Comparison of ENCODE assay signal across 8 mouse cellular contexts in the genomic region with DNA sequence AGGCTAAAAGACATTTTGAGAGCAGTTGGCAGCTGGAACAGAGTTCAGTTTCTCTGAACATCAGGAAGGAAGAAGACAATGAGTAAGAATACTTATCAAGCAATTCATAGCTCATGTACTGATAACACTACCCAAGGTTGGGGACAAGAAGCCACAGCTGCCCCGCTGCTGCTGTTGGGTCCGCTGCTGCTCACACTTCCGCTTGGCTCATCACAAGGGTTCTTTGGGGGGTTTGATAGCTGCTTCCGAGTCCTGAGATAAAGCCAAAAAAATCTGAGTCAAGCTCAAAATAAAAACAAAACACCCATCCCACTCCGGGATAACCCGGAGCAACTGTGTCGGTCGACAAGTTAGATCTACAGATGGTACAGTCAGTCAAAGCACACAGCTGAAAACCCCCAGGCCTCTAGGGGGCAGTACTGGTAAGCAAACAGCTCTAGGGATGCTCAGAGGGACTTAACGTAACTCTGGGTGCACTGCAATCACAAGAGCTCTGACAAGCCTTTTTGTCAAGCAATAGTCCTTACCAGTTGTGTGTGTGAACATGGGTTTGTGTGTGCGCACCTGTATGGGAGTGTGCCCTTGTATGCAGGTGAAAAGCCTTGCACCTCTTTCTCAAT.
DNase-seq lines count a peak whose midpoint lies in the region; ATAC-seq and TF ChIP-seq lines count a peak whose summit lies in the region.

No protein-coding gene starts in this region.

- no peaks in the 10 kb centered on the region for H3K36me3 ChIP-seq in E14TG2a.4 (ENCODE audit: insufficient read depth, low read length)
- H3K36me3 ChIP-seq in liver, postnatal 0 days (replicated peaks; ENCODE audit: insufficient read depth, low read length): no peaks in the 10 kb centered on the region

- H3K4me1 ChIP-seq in E14TG2a.4 (replicated peaks; ENCODE audit: low read depth, low read length): peaks cover 12% of the 10 kb centered on the region
- no peaks in the 10 kb centered on the region for H3K4me1 ChIP-seq in liver, postnatal 0 days (ENCODE audit: insufficient read depth)

- H3K4me3 ChIP-seq in E14TG2a.4 (replicated peaks; ENCODE audit: low read length): no peak overlapping the region
- no peak overlapping the region for H3K4me3 ChIP-seq in liver, postnatal 0 days (ENCODE audit: low read depth, low read length)

- H3K27me3 ChIP-seq in E14TG2a.4 (ENCODE audit: insufficient read depth, low read length): no peaks in the 10 kb centered on the region; the same call in 1 of the 2 replicates
- H3K27me3 ChIP-seq in liver, postnatal 0 days (ENCODE audit: insufficient read depth, low read length): no peaks in the 10 kb centered on the region

- no peak overlapping the region for H3K4me2 ChIP-seq in liver, postnatal 0 days (ENCODE audit: low read depth, low read length)

- 75% methylated on average over 10 of the region's 10 CpGs for WGBS in liver, postnatal 0 days (ENCODE audit: insufficient replicate concordance)

- no peak overlapping the region for H3K9ac ChIP-seq in liver, postnatal 0 days (replicated peaks)

- no peaks in the 10 kb centered on the region for H3K9me3 ChIP-seq in E14TG2a.4 (ENCODE audit: low read length)
- no peaks in the 10 kb centered on the region for H3K9me3 ChIP-seq in liver, postnatal 0 days (ENCODE audit: low read length)

- no peak for ATAC-seq in liver, postnatal 0 days

- no peak overlapping the region for H3K27ac ChIP-seq in liver, postnatal 0 days (ENCODE audit: low read depth)

- peak; percentile 33 for TF ChIP-seq CTCF in E14TG2a.4 (conservative IDR thresholded peaks at IDR 0.05; ENCODE audit: low read length)
- TF ChIP-seq CTCF in liver, postnatal 0 days (IDR thresholded peaks at IDR 0.05; ENCODE audit: low read depth): peak; percentile 52

- no peak for TF ChIP-seq EP300 in liver, postnatal 0 days (IDR thresholded peaks at IDR 0.05; ENCODE audit: low read depth)

- DNase-seq in adrenal gland, postnatal 14 days: peak; percentile 37
- DNase-seq in adrenal gland, adult 8-10 months: no peak
- peak; percentile 23 for DNase-seq in layer of hippocampus, adult 11-12 months (ENCODE audit: low spot score)
- DNase-seq in layer of hippocampus, postnatal 14 days (ENCODE audit: low spot score in 2 of 2): no peak
- no peak for DNase-seq in liver, postnatal 0 days
- no peak for DNase-seq in Muller cell, postnatal 12 days (ENCODE audit: inconsistent ontology term)
- DNase-seq in ovary, postnatal 36 days (ENCODE audit: low spot score): no peak

Comparison
In these comparisons a context has a peak if more than half of its experiments do, and no peak if none do; other contexts are left out.
1. DNase-seq: peak in adrenal gland, postnatal 14 days (single experiment) and layer of hippocampus, adult 11-12 months (single experiment); none in adrenal gland, adult 8-10 months (single experiment), layer of hippocampus, postnatal 14 days (0 of 2), liver, postnatal 0 days (single experiment), Muller cell, postnatal 12 days (single experiment) and ovary, postnatal 36 days (single experiment).